Mouse (Mus musculus) B cell, adult 2 months (primary cell): ENCODE data around the gene Bicra.

Experiments used
- DNase-seq, 2 experiments: peaks; one replicate each; pipeline ENCODE4 v3.0.0; 2022

The Bicra gene

DNA sequence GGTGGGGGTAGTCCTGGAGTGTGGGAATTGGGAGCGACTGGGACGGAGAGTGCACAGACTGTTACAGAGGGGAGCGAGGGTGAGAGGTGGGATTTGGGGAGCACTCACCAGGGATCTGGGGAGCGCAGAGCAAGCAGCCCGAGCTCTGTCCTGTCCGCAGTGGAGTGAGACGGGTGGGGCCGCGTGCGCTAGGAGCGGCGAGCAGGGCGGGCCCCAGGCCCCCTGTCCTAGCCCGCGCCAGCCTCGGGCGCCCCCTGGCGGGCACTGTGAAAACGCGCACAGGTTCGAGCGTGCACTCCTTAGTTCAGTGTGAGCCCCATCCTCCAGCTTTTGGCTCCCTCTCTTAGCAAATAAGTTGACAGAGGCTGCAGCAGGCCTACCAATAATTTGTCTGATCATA lies 80.4 kb downstream of the Bicra start, which contains the start of gene Ehd2:
Gene Ehd2 (minus strand): TSS at position 256 of the 400 bp plus-strand sequence.
- DNase-seq: peak; percentile 81 to 83

DNA sequence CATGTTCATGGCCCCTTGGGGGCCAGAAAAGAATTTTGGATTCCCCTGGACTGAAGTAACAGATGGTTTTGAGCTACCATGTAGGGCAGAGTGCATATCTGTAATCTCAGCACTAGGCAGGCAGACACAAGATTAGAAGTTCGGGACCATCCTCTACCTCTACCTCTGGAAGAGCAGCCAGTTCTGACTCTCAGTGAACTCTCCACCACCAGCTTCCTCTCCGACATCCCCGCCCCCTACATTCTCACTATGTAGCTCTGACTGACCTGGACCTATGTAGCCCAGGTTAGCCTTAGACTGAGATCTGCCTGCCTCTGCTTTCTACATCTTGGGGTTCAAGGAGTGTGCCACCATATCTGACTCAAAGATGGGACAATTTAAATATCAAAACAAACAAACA lies 81.2 kb downstream of the Bicra start:
- no peak for DNase-seq

DNA sequence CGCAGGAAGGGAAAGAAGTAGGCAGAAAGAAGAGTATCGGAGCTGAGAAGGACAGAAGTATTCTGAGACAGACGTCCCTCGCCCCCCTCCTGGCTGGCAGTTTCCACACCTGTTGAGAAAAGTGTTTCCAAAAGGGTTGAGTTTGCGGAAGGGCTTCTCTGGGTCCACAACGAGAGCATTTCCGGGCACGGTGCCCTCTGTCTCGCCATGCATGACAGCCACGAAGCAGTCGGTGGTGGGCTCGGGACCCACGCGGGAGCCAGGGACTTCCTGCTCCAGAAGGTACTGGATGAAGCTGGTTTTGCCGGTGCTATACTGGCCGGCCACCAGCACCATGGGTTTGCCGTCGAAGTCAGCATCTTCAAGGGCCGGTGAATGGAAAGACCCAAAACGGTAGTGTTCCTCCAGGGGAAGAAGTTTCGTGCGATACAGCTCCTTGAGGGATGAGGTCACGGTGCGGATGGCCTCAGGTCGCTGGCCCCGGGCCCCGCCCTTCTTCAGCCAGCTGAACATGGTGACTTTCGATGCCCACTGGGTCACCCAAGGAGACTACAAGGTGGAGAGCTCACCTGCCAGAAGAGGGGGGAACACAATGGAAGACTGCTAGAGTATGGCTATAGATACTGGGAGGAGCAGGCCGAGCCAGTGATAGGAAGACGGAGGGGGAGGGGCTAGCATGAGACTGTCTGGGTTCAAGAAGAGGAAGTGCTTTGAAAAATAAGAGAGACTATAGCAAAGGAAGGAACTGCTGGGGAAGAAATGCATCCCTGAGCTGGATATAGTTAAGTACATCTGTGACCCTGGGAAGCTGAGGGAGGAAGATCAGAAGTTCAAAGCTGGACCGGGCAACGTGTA lies 83.7 kb downstream of the Bicra start:
- peak; percentile 55 to 59 for DNase-seq

DNA sequence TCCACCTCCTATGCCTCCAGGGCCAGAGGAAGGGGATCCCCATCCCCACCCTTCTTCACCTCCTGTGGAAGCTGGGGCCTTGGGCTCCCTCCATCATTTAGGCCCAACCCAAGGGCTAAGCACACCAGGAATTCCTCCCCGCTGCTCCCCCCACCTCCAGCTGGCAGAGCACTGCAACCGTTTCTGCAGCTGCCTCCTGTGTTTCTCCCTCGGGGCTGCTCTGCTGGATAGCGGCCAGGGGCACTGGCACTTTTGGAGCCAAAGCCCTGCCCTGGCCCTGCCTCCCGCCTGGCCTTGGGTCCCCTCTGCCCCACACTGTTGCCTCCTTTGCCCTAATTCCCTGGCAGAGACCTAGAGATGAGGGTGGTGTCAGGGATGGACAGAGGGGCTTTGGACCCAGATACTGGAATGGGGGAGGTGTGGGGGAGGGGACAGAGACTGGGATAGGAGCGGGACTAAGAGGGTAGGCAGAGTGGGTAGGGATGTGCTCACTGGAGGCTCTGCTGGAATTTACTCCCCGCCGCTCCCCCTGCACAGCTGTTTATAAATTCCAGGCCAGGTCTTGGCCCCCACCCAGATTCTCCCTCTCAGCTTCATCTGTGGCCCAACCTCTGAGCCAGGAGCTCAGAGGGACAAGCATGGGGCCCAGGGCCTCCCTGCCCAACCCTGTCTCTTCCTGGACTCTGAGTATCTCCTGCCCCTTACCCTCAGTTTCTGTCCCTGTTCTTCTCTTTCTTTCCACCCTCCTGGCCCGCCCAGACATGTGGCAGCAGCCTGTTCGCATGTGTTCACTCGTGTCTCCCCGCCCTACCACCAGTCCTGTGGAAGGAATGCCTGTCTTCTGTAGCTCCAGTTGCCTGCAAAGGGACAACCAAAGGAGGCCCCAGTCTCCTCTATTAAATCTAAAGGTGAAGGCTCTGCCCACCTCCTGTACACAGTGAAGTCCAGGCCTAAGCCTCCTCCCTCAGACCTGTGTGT lies 85.1 kb downstream of the Bicra start:
- DNase-seq: no peak

DNA sequence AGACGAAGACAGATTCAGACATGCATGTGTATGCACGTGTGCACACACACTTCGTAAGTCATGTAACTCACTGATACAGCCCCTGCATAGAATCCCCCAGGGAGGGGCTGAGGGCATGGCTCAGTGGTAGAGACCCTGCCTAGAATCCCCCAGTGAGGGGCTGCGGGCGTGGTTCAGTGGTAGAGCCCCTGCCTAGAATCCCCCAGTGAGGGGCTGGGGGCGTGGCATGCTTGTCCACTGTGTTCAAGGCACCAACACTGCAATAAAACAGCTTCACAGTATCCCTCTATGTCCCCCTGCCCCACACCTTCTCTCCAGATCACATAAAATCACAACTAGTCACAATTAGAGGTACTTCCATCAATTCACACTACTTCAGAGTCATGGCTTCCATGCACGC lies 85.9 kb downstream of the Bicra start:
- DNase-seq: no peak

DNA sequence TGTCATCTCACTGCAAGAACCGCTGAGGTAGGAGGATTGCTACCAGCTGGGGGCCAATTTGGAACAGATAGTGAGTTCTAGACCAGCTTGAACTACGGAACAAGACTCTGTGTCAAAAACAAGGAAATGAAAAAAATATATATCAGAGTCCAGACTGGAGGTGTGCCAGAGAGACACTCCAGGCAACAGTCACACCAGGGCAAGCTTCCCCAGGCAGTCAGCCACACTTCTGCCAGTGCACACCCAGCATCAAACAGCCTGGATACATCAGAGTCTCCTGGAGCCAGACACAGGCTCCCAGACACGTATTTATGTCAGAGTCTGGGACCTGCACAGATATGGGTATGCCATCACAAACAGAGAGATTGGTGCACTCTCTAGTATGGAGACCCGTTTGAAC lies 86.5 kb downstream of the Bicra start:
- no peak for DNase-seq

DNA sequence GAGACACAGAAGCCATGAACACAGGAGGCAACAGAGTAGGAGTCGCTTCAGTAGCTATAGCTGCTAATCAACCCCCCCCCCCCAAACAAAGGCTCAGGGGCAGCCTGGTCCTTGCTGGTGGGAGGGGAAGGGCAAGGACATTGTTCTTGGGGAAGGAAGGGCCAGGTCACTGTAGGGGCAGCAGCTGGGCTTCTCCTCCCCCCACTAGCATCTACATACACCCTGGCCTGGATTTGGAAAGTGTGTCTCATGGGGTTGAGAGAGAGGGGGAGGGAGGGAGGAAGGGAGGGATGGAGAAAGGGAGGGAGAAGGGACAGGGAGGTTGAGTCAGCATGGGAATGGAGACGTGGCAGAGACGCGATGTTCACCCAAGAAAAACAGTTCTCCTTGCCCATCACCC lies 87.0 kb downstream of the Bicra start:
- no peak for DNase-seq

DNA sequence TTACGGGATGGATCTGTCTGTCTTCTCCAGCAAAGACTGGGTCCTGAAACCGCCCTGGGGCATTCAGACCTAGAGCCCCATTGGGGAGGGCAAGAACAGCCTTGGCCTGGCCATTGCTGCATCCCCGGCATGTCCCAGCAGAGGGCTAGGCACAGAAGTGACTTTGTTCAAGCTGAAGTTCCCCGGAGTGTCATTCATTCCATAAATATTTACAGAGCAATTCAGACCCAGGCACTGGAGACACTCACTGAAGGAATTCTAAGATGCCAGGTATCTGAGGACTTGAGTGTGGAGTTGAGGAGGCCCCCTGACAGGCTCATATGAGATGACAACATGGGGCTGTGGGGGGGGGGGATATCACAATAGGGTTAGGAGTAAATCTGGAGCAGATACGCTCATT lies 91.6 kb downstream of the Bicra start:
- no peak for DNase-seq

DNA sequence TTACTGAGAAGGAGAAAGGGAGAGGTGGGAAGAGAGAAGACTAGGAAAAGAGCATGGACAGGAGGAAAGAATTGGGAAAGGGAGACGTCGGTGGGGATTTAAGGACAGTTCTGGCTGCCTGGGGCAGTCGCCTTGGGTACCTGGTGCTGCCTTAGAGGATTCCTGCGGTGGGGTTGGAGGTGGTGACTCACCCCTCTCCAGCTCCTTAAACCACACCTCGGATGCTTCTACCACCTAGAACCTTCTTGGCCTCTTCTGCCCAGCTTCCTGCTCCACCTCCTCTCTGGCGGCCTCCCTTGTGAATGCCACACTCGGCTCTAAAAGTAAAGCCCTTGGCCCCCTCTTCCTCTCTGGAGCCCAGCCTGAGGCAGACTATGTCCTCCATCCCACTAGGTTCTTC lies 92.2 kb downstream of the Bicra start:
- no peak for DNase-seq

DNA sequence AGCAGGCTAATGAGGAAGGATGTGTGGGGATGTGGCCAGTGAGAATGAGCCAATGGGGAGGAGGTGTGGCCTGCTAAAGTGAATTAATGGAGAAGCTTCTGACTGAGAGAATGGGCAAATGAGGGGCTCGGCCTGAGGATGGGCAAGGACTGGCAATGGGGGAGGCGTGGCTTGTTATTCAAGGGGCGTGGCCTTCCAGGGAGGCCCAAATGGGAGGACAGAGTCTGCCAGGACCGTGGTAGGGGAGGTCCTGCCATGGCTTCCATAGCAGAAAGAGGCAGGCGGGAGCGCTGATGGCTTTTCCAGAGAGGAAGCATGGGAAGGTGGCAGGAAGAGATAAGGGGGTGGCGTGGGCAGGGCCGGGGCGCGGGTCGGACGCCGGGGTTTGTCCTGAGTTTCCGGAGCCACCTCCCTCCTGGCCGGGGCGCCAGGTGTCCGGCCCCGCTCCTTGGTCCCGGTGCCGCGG lies 92.7 kb downstream of the Bicra start:
- DNase-seq: no peak

DNA sequence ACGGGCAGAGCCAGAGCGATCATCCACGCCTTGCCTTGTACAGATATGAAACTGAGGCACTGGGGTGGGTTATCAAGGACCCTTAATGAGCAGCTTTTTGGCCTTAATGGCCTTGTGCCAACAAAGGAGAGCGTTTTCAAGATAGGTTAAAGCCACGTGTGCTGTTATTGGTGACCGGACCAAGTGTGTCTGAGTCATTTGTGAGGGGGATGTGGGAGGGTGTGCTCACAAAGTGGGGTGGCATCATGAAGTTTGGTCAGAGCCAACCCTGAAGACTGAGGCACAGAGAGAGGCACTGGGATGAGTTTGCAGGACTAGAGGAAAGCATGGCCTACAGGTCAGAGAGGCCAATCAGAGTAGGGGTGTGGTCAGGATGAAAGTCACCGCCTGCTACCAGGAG lies 93.3 kb downstream of the Bicra start:
- DNase-seq: no peak

DNA sequence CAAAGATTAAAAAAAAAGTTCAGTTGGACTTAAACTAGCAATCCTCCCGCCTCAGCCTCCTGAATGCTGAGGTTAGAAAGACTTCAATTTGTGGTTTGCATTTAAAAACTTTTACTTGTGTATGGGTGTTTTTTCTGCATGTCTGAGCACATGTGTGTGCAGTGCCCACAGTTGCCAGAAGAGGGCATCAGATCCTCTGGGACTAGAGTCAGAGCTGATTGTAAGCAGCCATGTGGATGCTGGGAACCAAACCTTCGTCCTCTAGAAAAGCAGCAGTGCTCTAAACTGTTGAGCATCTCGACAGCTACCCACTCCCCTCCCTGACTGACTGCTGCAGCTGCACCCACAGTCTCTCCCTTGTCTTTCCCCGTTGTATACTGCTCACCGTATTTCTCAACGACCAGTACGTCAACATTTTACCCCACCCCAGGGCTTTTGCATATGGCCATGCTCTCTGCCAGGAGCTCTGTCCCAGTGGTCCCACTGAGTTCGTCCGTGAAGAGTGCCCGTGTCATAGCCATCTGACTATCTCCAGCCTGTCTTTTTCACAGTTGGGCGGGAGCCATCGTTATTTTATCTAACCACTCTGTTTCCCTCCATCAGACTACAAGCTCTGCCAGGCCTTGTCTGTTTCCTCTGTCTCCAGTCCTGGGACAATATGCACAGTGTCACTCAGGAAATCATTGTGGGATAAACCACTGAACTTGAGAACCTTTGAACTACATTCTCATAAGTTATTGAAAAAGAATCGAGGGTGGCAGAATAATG lies 94.2 kb downstream of the Bicra start:
- DNase-seq: peak; percentile 52 to 53

DNA sequence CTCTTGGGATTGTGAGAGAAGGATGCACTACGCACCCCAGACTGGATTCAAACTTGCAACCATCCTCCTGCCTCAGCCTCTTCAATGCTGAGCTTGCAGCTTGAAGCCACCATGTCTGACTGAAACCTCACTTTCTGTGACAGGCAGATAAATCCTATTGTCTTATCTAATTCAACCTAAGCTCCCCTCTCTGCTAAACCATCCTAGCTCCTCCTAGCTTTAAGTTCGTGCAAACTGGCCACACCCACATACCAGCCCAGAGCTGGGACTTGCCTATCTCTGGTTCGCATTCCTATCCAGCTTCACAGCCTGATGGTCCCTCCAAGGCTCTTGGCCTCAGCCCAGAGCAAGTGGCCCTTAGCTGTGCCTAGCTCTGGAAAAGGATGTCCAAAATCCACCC lies 95.3 kb downstream of the Bicra start:
- DNase-seq: no peak

DNA sequence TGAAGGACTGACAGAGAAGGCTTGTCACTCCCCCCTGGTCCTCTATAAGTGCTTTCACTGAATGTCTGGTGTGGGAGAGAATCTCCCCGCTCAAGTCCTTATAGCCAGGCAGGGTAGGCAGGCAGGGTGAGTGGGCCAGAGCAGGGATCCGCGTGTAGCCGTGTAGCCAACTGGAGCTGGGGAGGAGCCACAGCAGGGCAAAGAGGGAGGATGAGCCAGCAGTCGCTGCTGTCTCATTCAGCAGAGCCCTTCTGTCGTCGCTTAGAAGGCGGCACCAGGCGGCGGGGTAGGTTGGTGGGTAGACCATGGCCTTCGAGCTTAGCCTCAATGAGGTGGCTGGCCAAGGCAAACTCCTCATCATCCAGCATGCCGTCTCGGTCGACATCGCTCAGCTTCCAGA lies 97.7 kb downstream of the Bicra start:
- DNase-seq: no peak

DNA sequence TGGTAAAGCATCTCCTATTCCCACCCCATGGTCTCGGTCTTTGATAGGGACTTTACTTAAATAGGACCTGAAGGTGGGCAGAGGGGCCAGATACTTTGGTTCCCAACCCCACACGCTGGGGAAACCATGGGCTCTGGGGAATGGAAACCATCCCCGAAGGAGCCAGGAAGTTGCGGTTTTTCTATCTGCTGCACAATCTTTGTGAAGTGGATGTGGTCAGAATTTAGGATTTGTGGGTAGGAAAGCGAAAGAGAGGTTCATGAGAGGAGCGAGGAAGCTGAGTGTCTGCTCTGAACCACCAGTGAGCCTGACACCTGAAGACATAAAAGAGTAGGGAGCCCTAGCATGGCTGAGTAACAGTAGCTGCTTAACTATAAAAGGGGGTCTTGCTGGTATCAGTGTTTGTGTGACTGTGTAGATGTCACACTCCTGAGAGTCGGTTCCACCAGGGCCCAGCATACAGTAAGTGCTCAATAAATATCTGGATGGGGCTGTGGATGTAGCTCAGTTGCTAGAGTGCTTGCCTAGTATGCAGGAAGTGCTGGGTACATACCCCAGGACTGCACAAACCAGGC lies 98.4 kb downstream of the Bicra start:
- peak in 1 of 2 experiments; percentile 1 for DNase-seq

DNA sequence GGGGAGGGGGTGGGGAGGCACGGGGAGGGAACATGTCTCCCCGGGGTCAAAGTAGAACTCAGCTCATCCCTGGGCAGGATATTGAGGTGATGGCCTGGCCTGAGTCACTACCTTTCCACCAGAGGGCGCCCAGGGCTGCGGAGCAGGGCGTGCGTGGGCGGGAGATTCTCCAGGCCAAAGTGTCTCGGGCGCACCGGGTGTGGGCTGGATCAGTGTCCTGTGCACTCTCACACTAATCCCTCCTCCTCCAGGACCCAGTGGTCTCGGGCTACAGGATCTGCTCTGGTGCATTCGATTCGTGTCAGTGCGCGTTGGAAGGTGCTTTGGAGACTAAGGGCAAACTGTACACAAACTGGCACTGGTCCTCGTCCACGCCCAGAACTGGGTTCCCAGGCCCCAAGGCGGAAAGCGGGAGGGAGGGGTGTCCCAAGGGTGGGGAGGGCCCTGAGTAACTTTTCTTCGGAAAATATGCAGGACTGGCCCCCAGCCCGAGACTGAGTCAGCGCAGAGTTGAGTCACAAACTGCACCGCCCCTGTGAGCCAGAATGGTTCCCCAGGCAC lies 99.3 kb downstream of the Bicra start:
- DNase-seq: peak; percentile 93

DNA sequence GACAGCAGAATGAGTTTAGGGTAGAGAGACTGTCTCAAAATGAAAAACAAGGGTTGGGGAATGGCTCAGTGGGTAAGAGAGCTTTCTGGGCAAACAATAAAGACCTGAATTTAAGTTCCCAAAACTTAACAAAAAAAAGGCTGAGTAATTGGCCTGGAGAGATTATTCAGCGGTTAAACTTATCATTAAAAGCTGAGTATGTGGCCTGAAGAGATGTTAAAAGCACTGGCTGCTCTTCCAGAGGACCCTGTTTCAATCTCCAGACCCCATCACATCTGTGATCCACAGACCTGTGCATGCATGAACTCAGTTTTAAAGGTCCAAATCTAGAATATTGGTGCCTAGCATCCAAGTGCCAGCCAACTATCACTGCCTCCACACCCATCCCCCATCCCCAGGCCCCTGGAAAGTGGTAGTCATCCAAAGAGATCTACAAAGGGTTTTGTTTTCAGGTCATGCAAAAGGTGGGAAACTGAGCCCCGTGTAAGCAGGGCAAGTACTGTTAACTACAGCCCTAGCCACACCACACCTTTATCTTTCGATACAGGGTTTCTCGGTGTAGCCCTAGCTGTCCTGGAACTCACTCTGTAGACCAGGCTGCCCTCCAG lies 100.0 kb downstream of the Bicra start:
- no peak for DNase-seq

DNA sequence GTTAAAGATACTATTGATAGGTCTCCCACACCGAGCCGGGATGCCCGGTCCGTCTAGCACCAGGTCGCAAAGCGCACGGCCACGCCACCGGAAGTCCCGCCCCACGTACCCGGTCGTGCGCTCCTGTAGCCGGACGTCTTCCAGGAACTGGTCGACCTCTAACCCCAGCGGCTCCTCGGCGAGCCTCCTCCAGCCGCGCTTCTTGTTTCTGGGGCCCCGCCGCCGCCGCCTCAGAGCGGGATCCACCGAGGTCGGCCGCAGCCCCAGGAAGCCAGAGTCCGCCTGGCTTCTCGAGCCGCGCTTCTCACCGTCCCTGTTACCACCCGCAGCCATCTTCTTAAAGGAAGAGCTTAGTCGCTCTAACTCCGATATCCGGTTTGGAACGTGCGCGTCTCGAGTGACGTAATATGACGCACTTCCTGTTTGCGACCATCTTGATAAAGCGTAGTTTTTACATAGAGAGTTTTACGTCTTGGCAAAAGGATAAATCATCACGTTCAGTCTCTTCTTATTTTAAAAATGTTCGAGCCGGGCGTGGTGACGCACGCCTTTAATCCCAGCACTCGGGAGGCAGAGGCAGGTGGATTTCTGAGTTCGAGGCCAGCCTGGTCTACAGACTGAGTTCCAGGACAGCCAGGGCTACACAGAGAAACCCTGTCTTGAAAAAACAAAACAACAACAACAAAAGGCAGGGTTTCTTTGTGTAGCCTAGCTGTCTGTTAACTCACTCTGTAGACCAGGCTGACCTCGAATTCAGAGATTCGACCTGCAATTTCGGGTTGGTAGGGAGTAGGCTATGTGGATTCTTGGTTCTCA lies 101.8 kb downstream of the Bicra start, which contains the start of gene Nop53:
Gene Nop53 (minus strand): TSS at position 354 of the 816 bp plus-strand sequence.
- peak; percentile 91 to 93 for DNase-seq

DNA sequence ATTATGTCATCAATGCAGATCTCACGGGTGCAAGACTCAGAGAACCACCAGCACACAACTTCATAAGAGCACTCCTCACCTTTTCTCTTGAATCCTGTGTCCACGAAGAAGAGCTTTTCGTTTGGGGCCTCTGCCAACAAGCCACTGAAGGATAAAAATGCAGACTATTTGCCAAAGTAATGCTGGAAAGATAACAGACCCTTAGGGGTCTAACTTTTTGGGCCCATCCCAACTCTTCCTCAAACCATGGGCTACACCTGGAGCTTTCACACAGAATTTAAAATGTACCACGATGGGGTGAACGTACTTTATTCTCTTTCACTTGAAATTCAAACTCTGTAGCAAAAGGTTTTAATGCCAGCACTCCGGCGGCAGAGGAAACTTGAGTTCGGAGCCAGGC lies 102.5 kb downstream of the Bicra start:
- DNase-seq: peak in 1 of 2 experiments; percentile 1

DNA sequence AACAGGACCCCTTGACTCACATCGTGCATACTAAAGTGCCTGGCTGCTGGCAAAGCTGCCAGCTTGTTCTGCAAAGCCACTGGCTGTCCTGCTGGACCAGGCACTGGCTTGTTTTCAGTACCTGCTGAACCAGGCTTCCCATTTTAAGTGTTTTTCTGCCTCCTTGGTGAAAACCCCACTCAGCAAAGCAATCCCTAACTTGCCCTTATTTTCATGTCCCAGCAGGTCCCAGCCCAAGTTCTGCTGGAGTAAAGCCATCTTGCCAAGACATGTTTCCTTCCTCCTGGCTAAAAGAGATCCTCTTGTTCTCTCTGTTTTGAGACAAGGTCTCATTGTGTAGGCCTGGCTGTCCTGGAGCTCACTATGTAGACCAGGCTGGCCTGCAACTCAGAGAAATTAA lies 103.4 kb downstream of the Bicra start:
- DNase-seq: no peak

DNA sequence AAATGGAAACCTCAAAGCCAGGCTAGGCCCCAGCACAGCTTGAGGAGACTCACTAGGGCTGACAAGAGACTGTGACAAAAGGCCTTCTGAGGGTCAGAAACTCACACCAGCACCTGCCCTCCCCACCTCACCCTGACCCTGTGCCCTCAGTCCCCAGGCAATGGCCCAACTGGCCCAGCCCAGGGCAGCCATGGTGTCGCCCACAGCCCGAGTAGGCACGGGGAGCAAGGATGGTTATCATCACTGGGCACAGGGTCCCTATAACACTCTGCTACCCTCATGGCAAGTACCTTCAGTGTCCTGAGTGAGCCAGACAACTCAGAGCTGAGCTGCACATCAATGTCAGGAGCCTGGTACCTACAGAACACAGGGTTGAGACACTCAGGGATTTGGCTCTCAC lies 109.1 kb downstream of the Bicra start:
- DNase-seq: no peak
